Mouse (Mus musculus) right cerebral cortex, adult 18-20 months (tissue): ENCODE measurements around the gene Bcl9.

ENCODE experiments used
- DNase-seq: peaks from one replicate; pipeline ENCODE4 v3.0.0; 2022; ENCODE audit warnings: mixed read lengths

The Bcl9 gene

DNA sequence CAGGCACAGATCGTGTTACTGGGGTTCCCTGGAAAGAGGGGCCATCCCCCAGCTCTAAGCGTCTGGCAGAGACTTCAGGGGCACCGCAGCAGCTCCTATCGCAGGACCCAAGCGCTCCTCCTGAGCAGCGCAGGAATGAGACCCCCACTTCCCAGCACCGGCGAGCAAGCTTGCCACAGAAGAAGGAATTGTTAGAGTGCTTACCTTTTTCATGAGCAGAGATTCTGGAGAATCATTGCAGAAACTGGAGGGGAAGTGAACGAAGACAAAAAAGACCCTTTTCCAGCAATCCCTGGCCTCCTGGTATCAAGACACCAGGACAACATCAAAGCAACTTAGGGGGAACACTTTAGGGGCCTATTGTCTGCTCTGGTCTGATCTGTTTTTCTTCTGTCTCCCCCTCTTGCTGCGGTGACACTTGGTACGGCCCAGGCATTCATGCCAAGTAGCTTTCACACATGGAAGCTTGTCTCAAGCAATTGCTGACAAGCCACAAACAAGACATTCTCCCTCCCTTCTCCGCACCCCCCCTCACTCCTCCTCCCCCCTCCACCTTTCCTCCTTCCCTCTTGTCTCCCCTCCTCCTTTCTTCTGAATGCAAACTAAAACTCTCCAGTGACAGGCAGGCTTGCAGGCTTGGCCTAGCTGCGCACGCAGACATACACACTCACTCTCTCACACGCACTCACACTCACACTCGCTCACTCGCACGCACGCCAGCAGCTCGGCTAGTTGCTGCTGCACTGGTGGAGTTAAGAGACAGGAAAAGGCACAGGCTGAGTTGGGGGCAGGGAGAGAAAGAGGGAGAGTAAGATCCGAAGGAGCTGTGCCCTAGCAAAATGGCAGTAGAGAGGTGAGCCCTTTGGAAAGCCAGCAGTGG is at the start of gene Bcl9:
Bcl9 (minus strand) TSS at position 365 of the 880 bp plus-strand sequence.
- peak; percentile 89 for DNase-seq

DNA sequence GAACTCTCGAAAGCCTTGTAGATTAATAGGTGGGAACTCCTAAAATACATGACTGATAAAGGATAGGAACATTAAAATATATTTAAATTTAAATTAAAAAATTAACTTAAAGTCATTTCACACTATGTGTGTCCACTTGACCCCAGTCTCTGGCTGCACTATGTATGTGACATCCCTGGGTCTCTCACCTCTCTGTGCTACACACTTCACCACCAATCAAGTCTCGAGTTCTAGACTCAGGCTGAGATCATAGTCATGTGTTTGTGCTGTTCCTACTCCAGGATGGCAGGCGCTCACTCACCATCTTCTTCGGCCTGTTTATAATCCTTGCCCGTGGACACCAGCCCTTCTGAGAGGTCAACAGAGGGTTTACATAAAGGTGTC is 41.5 kb upstream of the Bcl9 start:
- no peak for DNase-seq

DNA sequence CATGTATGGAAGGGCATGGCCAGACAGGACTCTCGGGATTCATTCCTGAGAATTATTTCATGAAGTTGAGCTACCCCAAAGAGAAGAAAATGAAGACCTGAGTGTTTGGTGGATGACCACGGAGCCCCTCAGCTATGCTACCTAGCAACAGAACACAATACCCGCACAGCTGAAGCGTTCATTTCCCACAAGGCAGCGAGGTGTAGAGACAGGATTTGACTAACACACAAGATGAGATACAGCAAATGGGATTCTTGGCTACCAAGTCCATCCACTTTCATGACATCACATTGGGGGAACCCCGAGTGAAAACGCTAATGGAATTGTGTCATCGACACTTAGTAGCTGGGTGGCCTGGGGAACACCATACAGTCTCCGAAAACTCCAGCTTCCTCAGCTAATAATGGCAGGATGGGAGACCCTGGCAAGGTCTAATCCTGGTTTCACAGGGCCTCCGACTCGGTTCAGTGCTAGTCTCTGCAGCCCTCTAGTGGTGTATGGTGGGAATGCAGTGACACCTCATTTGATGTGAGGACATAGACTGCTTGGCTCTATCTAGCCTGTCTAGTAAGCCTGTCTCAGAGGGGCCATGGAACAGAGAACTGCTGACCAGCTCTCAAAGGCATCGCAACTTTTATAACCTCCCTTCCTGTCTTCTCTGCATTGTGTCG is 40.9 kb upstream of the Bcl9 start:
- DNase-seq = peak; percentile 82

DNA sequence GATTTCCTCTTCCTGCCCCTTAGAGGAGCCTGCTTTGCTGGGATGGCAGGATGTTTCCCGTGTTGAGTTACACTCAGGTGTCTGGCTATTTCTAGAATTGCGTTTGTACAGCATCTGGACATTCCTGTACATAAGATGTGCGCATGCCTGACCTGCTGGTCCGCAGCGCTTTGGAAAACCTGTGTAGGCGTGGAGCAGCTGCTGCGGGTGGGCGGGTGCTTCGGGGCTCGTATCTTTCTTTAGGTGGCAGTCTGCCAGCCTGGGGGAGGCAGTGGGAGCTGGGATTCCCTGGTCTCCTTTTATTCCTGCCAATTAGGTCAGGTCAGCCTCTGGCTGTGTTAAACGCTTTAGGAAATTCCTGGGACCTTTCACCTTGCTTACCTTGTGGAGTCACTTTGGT is 39.6 kb upstream of the Bcl9 start:
- DNase-seq = peak; percentile 65

DNA sequence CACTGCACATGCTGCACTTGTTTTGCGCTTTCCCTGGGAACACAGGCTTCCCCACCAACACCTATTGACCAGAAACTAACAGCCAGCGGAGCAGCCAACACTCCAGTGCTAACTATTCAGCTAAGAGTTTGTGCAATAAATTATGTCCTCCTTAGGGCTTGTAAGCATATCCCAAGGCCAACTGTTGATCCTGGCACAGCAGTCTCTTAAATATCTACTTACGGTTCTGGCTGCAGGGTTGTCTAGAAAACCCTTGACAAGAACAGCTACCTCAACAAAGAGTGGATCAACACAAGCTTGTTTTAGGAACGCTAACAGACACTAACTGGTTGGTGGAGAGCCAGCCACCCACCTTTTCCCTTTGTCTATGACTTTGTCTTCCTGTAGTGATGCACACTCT is 38.6 kb upstream of the Bcl9 start:
- DNase-seq = no peak

DNA sequence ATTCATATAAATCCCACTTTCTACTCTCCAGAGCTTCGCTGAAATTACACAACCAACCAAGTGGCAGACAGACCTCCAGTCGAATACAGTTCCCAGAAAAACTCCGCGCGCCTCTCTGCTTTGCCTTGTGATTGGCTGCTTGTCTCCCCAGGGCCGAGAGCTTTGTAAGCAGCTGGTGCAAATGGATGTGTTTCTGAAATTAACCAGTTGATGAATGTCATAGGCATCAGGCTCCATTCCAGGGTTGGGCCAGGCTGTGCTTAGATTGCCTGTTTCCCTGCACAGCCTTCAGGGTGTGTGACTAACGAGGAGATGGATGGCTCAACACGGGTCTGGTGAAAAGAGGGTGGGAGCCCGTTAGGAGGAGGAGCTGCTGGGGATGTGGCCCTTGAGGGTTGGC is 36.9 kb upstream of the Bcl9 start:
- no peak for DNase-seq

DNA sequence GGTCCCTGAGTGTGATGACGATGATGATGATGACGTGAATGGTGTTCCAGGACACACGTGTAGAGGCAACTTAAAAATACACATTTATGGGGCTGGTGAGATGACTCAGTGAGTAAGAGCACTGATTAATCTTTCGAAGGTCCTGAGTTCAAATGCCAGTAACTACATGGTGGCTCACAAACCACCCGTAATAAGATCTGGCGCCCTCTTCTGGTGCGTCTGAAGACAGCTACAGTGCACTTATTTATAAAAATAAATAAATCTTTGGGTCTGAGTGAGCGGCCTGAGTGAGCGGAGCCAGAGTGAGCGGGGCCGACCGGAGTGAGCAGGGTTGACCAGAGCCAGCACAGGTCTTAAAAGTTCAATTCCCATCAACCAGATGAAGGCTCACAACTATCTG is 34.5 kb upstream of the Bcl9 start:
- DNase-seq = no peak

DNA sequence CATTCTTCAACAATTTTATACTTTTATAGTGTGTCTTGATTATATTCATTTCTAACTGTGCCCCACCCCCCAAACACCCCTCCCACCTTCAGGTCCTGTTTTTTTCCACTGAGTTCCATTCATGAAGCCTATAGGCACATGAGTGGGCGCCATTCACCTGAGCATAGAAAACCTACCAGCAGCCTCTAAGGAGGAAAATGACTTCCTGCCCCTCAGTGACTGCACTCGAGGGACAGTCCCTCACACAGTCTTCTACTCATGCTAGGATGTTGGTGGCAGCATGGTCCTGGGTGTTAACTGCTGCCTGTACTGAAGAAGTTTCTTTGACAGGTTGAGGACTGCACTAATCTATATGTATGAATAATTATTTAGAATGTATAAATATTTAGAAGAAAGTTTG is 30.1 kb upstream of the Bcl9 start:
- DNase-seq = no peak

DNA sequence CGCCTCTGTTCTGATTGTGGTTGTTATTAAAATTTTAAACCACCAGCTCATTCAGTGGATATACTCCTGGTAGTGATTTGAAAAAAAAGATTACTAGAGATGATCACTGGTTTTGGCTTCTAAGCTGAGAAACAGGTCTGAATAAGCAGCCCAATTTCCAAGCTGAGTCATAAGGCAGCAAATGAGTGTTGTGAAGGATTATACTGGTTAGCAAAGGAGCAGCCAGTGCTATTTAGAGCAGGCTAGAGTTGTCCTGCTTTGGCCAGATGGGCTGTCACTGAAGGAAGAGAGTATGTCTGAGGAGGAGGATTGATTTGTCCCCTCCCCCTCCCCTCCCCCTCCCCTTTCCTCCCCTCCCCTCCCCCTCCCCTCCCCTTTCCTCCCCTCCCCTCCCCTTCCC is 29.6 kb upstream of the Bcl9 start:
- peak; percentile 23 for DNase-seq

DNA sequence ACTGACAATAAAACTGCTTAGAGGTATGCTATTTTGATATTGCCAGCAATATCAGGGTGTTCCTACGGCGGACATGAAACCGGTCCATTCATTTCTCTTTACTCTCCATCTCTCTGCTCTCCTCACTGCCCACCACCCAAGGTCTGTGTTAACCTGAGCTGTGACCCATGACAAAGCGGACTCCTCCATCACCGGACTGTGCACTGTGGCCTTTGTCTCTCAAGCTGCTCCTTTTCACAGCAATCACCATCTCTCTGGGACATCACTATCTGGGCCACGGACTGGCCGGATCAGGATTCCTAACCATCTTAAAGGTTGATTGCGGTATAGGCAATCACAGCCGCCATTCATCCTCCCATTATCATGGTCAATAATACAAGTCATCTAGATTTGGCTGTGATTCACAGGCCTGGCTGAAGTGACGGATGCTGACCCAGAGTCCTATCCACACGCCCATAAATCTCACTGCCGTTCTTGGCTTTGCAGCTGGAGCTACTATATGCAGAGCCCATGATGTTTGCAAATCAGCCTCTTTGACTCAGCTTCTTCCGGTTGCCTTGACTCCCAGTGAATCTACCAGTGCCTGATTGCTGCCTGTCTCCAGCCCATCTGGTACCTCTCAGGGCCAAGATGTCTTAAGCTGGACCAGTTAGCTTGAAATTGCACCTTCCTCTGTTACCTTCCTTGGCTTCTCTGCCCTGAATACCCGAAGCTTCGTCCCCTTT is 28.1 kb upstream of the Bcl9 start:
- DNase-seq = no peak

DNA sequence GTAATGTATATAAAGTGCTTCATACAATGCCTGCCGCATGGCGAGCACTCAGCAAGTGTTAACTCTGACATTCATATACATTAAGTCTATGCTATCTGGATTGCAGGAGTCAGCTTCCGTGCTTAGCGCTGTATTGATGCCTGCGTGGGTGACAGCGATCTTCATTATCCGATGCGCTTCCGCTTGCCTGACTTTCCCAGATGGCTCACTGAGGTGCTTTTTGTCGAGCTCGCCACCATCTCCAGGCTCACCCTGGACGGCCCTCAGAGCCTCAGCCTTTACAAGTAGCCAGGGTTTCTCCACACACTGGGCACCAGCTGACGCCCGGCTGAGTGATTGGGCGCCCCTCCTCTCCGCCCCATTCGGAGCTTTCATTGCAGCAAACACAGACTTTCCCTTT is 26.3 kb upstream of the Bcl9 start:
- DNase-seq = no peak

DNA sequence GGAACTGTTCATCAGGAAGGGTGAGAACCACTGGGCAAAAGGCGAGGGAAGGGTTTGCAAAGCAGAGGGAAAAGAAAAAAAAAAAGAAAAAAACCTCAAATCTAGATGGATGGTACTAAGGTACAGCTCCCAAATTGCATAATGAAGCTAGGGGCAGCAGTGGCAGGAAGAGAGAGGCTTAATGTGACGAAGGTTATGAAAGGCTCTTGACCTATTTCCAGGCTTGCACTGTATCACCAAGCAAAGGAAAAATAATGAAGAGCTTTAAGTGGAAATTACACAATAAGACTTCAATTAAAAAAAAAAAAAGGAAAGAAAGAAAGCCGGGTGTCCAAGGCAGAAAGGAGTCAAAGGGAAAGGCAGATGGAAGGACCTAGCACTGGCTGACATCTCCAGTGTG is 19.6 kb upstream of the Bcl9 start:
- DNase-seq = no peak

DNA sequence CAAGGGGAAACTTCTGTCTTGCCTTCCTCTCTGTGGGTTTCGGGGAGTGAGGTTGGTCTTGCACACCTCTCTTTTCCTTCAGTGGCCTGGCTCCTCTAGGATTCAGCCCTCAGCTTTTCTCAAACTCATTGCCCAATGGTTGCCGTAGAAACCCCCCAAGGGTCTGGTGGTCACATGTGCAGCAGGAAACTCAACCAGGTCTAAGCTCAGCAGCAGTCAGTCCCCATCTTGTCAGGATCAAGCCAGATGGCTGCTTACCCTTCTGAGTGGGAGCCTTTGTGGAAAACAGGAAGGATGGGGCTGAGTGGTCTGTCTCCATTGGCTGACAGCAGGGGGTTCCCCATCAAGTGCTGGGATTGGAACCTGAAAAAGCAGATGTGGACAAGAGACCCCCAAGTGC is 15.7 kb upstream of the Bcl9 start:
- no peak for DNase-seq

DNA sequence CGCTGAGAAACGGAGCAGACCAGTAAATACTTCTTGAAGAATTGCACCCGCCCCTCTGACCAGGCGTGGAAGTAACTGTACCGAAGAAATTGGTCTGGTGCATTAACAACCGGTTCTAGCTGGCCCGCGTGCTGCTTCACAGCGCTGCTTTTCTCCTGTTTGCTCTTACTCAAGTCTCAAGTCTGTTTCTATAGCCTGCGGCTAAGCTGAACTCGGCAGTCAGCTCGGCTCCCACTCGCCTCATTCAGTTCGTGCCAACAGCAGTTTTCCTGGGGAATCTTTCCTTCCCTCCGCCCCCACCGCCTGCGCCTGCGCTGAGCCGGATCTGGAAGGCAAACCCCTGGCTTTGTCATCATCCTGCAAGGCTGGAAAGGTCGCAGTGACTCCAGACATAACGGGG is 14.3 kb upstream of the Bcl9 start:
- DNase-seq = peak; percentile 90

DNA sequence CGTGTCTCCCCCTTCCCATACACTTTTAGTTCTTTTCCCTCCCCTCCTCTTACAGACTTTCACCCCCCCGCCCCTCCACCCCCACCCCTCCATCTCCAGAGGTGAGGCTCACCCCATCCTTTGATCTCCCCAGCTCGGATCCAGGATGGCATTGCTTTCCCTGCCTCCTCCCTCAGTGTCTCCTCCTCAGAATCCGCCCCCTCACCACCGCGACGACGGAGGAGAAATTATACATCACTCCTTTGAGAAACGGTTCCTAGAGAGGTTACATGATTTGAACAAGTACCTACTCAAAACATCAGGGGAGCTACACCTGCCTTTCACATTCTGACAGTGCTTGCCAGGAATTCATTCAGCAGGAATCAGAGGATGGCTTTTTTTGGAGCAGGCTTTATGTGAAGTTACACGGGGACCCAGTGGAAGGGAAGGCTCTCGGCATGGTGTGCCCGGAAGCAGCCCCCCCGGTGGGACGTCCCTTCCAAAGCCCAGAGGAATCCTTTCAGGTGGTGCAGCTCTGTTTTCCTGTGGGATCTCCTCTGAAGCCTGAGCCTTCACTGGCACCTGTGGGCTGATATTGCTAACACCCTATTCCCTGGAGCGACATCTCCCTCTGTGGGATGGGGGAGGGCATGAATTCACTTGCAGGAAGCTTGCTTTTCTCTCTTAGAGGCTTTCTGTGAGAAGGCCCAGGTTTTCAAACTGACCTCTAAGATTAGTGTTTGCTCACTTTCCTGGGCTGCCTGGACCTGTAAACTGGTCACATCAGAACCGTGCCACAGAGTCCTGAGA is 12.2 kb upstream of the Bcl9 start:
- DNase-seq = peak; percentile 27

DNA sequence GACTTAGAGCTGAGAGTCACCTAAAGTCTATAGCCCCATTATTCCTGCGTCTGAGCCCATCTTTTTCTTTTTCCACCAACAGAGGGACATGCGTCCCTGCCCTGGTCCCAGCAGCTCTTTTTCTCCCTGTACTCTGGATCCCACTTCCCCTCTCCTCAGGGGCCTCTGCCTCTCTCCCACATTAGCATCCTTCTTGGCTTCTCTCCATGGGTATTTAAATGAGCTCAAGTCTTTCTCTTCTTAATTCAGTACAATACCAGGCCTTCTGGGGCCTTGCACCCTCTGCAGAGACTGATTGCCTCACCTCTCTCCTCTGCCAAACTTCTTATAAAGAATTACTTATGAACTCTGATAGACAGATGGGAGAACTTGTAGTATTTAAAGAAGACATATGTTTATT is 10.7 kb upstream of the Bcl9 start:
- no peak for DNase-seq

DNA sequence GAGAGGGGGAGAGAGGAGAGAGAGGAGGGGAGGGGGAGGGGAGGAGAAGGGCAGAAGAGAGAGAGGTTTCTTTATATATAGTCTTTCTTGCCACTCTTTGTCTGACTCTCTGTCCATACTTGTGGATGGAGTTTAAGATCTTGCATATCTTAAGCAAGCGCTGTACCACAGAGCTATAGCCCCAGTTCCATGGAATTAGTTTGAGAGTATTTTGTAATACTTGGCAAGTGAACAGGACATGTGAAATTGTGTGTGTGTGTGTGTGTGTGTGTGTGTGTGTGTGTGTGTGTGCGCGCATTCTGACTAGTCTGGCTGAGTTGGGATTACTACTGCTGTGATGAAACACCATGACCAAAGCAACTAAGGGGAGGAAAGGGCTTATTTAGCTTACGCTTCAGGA is 8.2 kb upstream of the Bcl9 start:
- DNase-seq = no peak

DNA sequence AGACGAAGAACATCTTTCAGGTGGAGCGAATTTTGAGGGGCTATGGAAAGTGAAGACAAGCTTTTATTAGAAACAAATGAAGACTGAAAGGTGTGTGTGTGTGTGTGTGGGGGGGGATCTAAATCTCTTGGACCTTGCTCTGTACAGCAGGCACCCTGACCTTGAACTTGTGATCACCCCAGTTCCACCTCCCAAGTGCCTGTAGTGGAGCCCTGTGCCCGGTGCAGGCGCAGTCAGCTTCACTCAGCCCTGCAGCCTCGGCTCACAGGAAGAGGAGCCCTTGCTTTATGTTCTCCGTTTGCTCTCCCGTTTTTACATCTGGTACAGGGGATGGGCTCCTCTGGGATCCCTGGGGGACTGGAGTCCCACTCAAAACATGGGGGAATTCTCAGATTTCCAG is 3.9 kb upstream of the Bcl9 start:
- no peak for DNase-seq

DNA sequence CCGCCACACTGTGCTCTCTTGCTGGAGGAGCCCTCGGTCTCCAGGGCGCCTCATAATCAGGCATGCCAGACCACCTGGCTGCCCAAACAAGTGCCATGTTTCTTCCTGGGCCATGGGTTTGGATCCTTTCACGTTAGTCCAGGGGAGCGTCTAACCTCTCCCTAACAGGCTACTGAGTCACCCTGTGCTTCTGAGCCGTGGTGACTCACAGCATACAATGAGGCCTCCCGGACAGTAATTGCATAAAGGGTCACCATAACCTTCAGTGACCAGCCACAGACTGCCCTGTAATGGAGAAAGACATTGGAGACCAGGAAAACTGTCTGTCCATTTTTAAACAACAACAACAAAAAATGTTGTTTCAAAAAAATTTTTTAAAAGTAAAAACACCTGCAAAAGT is 2.7 kb upstream of the Bcl9 start:
- DNase-seq = no peak

DNA sequence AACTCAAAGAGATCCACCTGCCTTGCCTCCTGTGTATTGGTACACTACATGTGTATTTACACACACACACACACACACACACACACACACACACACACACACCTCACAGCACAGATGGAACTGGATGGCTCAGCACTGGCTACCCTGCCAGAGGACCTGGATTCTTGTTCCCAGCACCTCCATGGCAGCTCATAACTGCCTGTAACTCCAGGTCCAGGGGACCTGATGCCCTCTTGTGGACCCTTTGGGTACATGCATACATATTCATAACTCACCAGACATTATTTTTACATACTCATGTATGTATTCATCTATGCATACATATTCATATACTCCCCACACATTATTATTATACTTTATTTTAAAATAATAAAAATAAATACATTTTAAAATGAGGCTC is 2.2 kb upstream of the Bcl9 start:
- DNase-seq = no peak

DNA sequence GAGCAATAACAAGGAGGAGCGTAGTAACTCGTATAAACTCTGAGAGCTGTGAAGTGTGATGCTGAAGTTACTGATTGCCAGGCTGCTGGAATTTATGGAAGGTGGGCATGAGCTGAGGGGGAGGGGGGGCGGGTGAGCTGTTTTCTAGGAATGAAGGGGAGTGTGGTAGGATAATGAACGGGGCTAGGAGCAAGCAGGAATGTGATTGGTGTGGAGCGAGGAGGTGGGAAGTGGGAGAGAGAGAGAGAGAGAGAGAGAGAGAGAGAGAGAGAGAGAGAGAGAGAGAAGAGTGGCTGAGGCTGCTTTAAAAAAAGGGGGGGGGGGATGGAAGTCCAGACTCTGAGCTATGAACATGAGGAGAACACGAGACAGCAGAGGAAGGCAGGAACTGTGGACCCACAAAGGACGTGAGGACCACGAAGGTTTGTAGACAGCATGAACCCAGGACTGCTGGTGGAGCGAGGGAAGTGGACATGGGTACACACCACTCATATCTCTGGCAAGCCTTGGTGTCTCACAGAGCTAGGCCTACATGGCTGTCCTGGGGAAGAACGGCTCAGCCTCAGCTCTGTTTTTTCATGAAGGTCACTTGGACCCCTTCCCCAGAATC is 1.2 kb upstream of the Bcl9 start:
- DNase-seq = no peak

DNA sequence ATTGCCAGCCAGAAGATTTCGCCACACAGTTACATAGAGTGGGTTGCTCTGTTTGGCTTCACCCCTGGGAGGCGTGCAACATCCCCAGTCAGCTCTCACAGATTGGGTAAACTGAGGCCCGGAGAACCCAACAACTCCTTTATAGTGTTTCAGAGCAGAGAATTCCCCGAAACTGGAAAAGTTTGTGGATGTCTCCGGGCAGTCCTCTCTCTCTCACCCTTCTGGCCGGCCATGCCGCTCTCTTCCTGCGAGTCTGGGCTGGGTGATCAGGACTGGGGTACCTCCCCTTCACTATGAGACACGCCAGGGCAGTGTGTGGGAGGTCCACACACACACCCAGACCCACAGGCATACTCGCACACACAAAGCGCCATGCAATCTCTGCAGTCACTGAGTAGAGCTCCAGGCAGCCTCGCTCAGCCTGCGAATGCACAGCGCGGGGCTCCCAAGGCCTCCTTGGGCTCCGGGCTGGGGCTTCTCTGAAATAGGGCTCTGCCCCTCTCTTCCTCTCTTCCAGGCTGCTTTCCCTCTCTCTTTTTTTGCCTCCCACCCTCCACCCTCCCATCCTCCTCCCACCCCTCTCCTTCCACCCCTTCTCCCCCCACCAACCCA is 670 bp downstream of the Bcl9 start:
- peak; percentile 61 for DNase-seq
